Mouse (Mus musculus) limb, embryonic 14.5 days (tissue): ENCODE results near the gene Srrt. TPM values are rescaled to one million over a fixed set of nuclear protein-coding genes. Genes with fewer than 3 reads are reported as not detected.

Experiments
- ATAC-seq: fragments of 200-750 bp; cut with Nextera tagmentation; 2 replicates; pipeline ENCODE4 v1.8.0; 2017; ENCODE audit warnings: low read depth, moderate number of reproducible peaks, moderate TSS enrichment; ENCODE audit not compliant: low FRiP score
- DNase-seq: peaks from one replicate; pipeline ENCODE4 v3.0.0-alpha.2; 2015; ENCODE audit warnings: low spot score
- H3K27ac ChIP-seq: fragments of 300-500 bp; sonication (generic); replicated peaks from 2 replicates; pipeline ENCODE4 v1.5.1; 2014; ENCODE audit warnings: low read depth, mild to moderate bottlenecking, low read length, moderate library complexity, mixed read lengths
- H3K27me3 ChIP-seq: fragments of 300-500 bp; sonication (generic); 2 replicates; pipeline ENCODE4 v1.6.1; 2014; ENCODE audit warnings: low read length, mixed read lengths; ENCODE audit not compliant: control insufficient read depth, insufficient read depth
- H3K36me3 ChIP-seq: fragments of 300-500 bp; sonication (generic); 2 replicates; pipeline ENCODE4 v1.6.1; 2014; ENCODE audit warnings: mild to moderate bottlenecking, low read length, moderate library complexity, mixed read lengths; ENCODE audit not compliant: control insufficient read depth, insufficient read depth
- H3K4me1 ChIP-seq: fragments of 300-500 bp; sonication (generic); 2 replicates; pipeline ENCODE4 v1.6.1; 2014; ENCODE audit warnings: antibody characterized with exemption, low read length, mixed read lengths; ENCODE audit not compliant: control insufficient read depth, insufficient read depth
- H3K4me2 ChIP-seq: fragments of 300-500 bp; sonication (generic); replicated peaks from 2 replicates; pipeline ENCODE4 v1.6.1; 2014; ENCODE audit warnings: low read depth, mild to moderate bottlenecking, low read length, moderate library complexity; ENCODE audit not compliant: severe bottlenecking
- H3K4me3 ChIP-seq: fragments of 300-500 bp; sonication (generic); replicated peaks from 2 replicates; pipeline ENCODE4 v1.5.1; 2014; ENCODE audit warnings: low read length
- H3K9ac ChIP-seq: fragments of 300-500 bp; sonication (generic); 2 replicates; pipeline ENCODE4 v1.6.1; 2014; ENCODE audit warnings: mild to moderate bottlenecking, low read depth, low read length, moderate library complexity; ENCODE audit not compliant: severe bottlenecking
- H3K9me3 ChIP-seq: fragments of 300-500 bp; sonication (generic); 2 replicates; pipeline ENCODE4 v1.6.1; 2016; ENCODE audit warnings: low read length; ENCODE audit not compliant: control insufficient read depth
- POLR2A ChIP-seq: fragments of 200-500 bp; IDR thresholded peaks from 2 replicates; pipeline ENCODE4 v1.8.0; 2012; ENCODE audit warnings: inconsistent platforms, mild to moderate bottlenecking, moderate library complexity, borderline replicate concordance; ENCODE audit not compliant: insufficient read depth, insufficient read length; ENCODE audit errors: extremely low read depth
- WGBS: fragments of 180-500 bp; shearing (Covaris S2); extraction: QIAGEN DNeasy Blood & Tissue Kit; methylation state at CpG from one replicate; pipeline ENCODE4 v1.1.7; 2014; 5-methylcytosine and 5-hydroxymethylcytosine counted together
- polyA plus RNA-seq, 2 experiments: library from polyadenylated mRNA; depleted of rRNA in 1 of 2; stranded (reverse) in 1 of 2; unstranded in 1 of 2; fragments of >200 nt; fragmentation: Nextera tagmentation in 1 of 2; extraction: Ambion mirVana in 1 of 2; gene quantifications; 2 replicates each; pipeline versions ENCODE4 v1.2.1 to v1.2.3; 2012 to 2014

Gene Srrt
- polyA plus RNA-seq (2012; rRNA removed) (263 and 300 TPM in 2 replicates), polyA plus RNA-seq (2014; fragmentation: Nextera tagmentation; extraction: Ambion mirVana) (104 and 109 TPM in 2 replicates)

GRCm38 (mm10) chr5:137307071-137307912 lies at the start of gene Srrt:
Gene Srrt (minus strand): TSS chr5:137307674.
- peak; percentile 91 for ATAC-seq

GRCm38 (mm10) chr5:137354091-137354490 lies 46.6 kb upstream of the Srrt start:
- no peak for ATAC-seq
- WGBS, result 83% methylated on average over 17 of the region's 17 CpGs
- no peak overlapping the region for H3K4me2 ChIP-seq
- peaks cover 24% of the 10 kb centered on the region for H3K4me1 ChIP-seq
- 0 out of 2 replicates have a peak overlapping the region, but pooled peaks have one; percentile 2 for H3K4me3 ChIP-seq
- no peak overlapping the region for H3K27ac ChIP-seq
- H3K27me3 ChIP-seq, result no peaks in the 10 kb centered on the region
- H3K36me3 ChIP-seq, result peaks cover 55% of the 10 kb centered on the region
- no peak for DNase-seq
- TF ChIP-seq POLR2A, result no peak
- H3K9ac ChIP-seq, result no peak overlapping the region
- no peaks in the 10 kb centered on the region for H3K9me3 ChIP-seq

More at GRCm38 (mm10) chr5:137307071-137307912, at the start of gene Srrt:
- Histone ChIP-seq H3K4me3 (peak within 1 kb of the TSS; percentile 94), H3K4me2 (peak within 1 kb of the TSS; percentile 78), H3K36me3 (peaks cover 68% of the 10 kb centered on the region), H3K4me1 (peaks cover 23% of the 10 kb centered on the region), H3K27me3 (no peaks in the 10 kb centered on the region), H3K9ac (peak within 1 kb of the TSS; percentile 97), H3K9me3 (no peaks in the 10 kb centered on the region), H3K27ac (peak within 1 kb of the TSS; percentile 91)
- peak; percentile 67; the same call in 1 of the 2 replicates for TF ChIP-seq POLR2A
- under 1% methylated on average over 49 of the region's 72 CpGs for WGBS
- peak; percentile 97 for DNase-seq

- no peak for TF ChIP-seq POLR2A
- peak overlapping the region; percentile 95 for H3K9ac ChIP-seq
- H3K27ac ChIP-seq, result peak overlapping the region; percentile 97
- no peaks in the 10 kb centered on the region for H3K27me3 ChIP-seq
- DNase-seq (no peak), ATAC-seq (no peak)
- peak overlapping the region; percentile 91 for H3K4me2 ChIP-seq
- peaks cover 37% of the 10 kb centered on the region for H3K36me3 ChIP-seq
- H3K4me1 ChIP-seq, result peaks cover 35% of the 10 kb centered on the region
- no peaks in the 10 kb centered on the region for H3K9me3 ChIP-seq
- 7% methylated on average over 16 of the region's 16 CpGs for WGBS
- peak overlapping the region; percentile 90 for H3K4me3 ChIP-seq
Observed at GRCm38 (mm10) chr5:137352011-137352975, 44.8 kb upstream of the Srrt start.

GRCm38 (mm10) chr5:137351394-137351793 lies 43.9 kb upstream of the Srrt start:
- WGBS, result 4% methylated on average over 4 of the region's 4 CpGs
- Histone ChIP-seq H3K4me2 (peak overlapping the region; percentile 91), H3K27me3 (no peaks in the 10 kb centered on the region), H3K9ac (peak overlapping the region; percentile 95), H3K36me3 (peaks cover 30% of the 10 kb centered on the region), H3K9me3 (no peaks in the 10 kb centered on the region), H3K4me1 (peaks cover 35% of the 10 kb centered on the region), H3K27ac (peak overlapping the region; percentile 97), H3K4me3 (peak overlapping the region; percentile 90)
- no peak for ATAC-seq
- no peak for TF ChIP-seq POLR2A
- DNase-seq, result no peak

- Histone ChIP-seq H3K9me3 (no peaks in the 10 kb centered on the region), H3K4me3 (peak overlapping the region; percentile 90), H3K4me2 (peak overlapping the region; percentile 91), H3K4me1 (peaks cover 35% of the 10 kb centered on the region), H3K27ac (peak overlapping the region; percentile 97), H3K27me3 (no peaks in the 10 kb centered on the region), H3K9ac (peak overlapping the region; percentile 95), H3K36me3 (peaks cover 26% of the 10 kb centered on the region)
- DNase-seq (no peak), ATAC-seq (no peak)
- WGBS, result 6% methylated on average over 8 of the region's 8 CpGs
- no peak for TF ChIP-seq POLR2A
Observed at GRCm38 (mm10) chr5:137351058-137351380, 43.5 kb upstream of the Srrt start.
